32 mouse cellular contexts compared by ENCODE assay signal in genomic region chr9:55576571-55576970, GRCm38 (mm10). TPM values are rescaled to one million over a fixed set of nuclear protein-coding genes. Genes with fewer than 3 reads are reported as not detected.
DNase-seq lines count a peak whose midpoint lies in the region; ATAC-seq and TF ChIP-seq lines count a peak whose summit lies in the region.
"Had no signal": no experiment of that assay in that cellular context is flagged by ENCODE, and none has a peak within 500 bp of the region (broad histone marks: within the 10 kb centered on the region; RNA-seq: fewer than 3 reads in every experiment).

No protein-coding gene starts in this region.

- no peaks in the 10 kb centered on the region for H3K36me3 ChIP-seq in CH12.LX (replicated peaks in 1 of 2; ENCODE audit: control insufficient read depth in 1 of 2, insufficient read depth in 1 of 2, low read length in 1 of 2)
- no peaks in the 10 kb centered on the region for H3K36me3 ChIP-seq in liver, embryonic 12.5 days
- H3K36me3 ChIP-seq: forebrain, embryonic 10.5 days; hindbrain, embryonic 15.5 days; intestine, embryonic 15.5 days; limb, embryonic 13.5 days; liver, embryonic 13.5 days; neural tube, embryonic 12.5 days had no signal

- H3K4me3 ChIP-seq in CH12.LX (replicated peaks in 1 of 3; ENCODE audit: low read depth in 2 of 3, low read length in 2 of 3, poor library complexity in 1 of 3), result no peak overlapping the region
- no peak overlapping the region for H3K4me3 ChIP-seq in liver, embryonic 12.5 days
- H3K4me3 ChIP-seq: forebrain, embryonic 10.5 days; gastrocnemius, adult 2 months; hindbrain, embryonic 15.5 days; intestine, embryonic 15.5 days; layer of hippocampus, adult 2 months; limb, embryonic 13.5 days; liver, embryonic 13.5 days; neural tube, embryonic 12.5 days had no signal

- H3K9me3 ChIP-seq in CH12.LX (replicated peaks; ENCODE audit: low read length), result no peaks in the 10 kb centered on the region
- H3K9me3 ChIP-seq in liver, embryonic 12.5 days (replicated peaks), result no peaks in the 10 kb centered on the region
- H3K9me3 ChIP-seq: forebrain, embryonic 10.5 days; hindbrain, embryonic 15.5 days; intestine, embryonic 15.5 days; limb, embryonic 13.5 days; liver, embryonic 13.5 days; neural tube, embryonic 12.5 days had no signal

- no peak overlapping the region for H3K4me2 ChIP-seq in CH12.LX (ENCODE audit: insufficient read depth, low read depth, poor library complexity, severe bottlenecking)
- no peak overlapping the region for H3K4me2 ChIP-seq in liver, embryonic 12.5 days
- H3K4me2 ChIP-seq: heart, embryonic 11.5 days; hindbrain, embryonic 15.5 days; intestine, embryonic 15.5 days; limb, embryonic 13.5 days; liver, embryonic 13.5 days; neural tube, embryonic 12.5 days had no signal

- peaks cover 0 to 10% of the 10 kb centered on the region in 2 experiments; a peak in 2 of 4 replicates for H3K4me1 ChIP-seq in CH12.LX (ENCODE audit: control insufficient read depth in 1 of 2, insufficient read depth in 2 of 2)
- no peaks in the 10 kb centered on the region for H3K4me1 ChIP-seq in liver, embryonic 12.5 days
- H3K4me1 ChIP-seq: hindbrain, embryonic 15.5 days; limb, embryonic 13.5 days; neural tube, embryonic 12.5 days had no signal

- TF ChIP-seq POLR2A in CH12.LX (IDR thresholded peaks at IDR 0.05; ENCODE audit: low read depth, low read length), result no peak

- no peak for ATAC-seq in liver, embryonic 12.5 days
- ATAC-seq: intestine, embryonic 15.5 days had no signal

- no peak overlapping the region for H3K9ac ChIP-seq in CH12.LX (ENCODE audit: insufficient read depth, low read depth)
- H3K9ac ChIP-seq in liver, embryonic 12.5 days, result no peak overlapping the region
- H3K9ac ChIP-seq: hindbrain, embryonic 15.5 days; intestine, embryonic 15.5 days; limb, embryonic 13.5 days; liver, embryonic 13.5 days; neural tube, embryonic 12.5 days had no signal

- H3K79me2 ChIP-seq in CH12.LX (replicated peaks; ENCODE audit: control insufficient read depth, extremely low read depth, insufficient read depth, poor library complexity, severe bottlenecking), result no peaks in the 10 kb centered on the region

- TF ChIP-seq RAD21 in CH12.LX (IDR thresholded peaks at IDR 0.05; ENCODE audit: low read depth, low read length), result no peak

- H3K27me3 ChIP-seq in CH12.LX (replicated peaks), result no peaks in the 10 kb centered on the region
- H3K27me3 ChIP-seq in liver, embryonic 12.5 days (replicated peaks), result no peaks in the 10 kb centered on the region
- H3K27me3 ChIP-seq: hindbrain, embryonic 15.5 days; intestine, embryonic 15.5 days; limb, embryonic 13.5 days; liver, embryonic 13.5 days; neural tube, embryonic 12.5 days had no signal

- no peak overlapping the region for H3K27ac ChIP-seq in CH12.LX (ENCODE audit: insufficient read depth, low read depth)
- H3K27ac ChIP-seq in liver, embryonic 12.5 days, result no peak overlapping the region
- H3K27ac ChIP-seq: forebrain, embryonic 10.5 days; gastrocnemius, adult 2 months; hindbrain, embryonic 15.5 days; intestine, embryonic 15.5 days; layer of hippocampus, adult 2 months; limb, embryonic 13.5 days; liver, embryonic 13.5 days; neural tube, embryonic 12.5 days had no signal

- 54% methylated on average over 1 of the region's 1 CpGs for WGBS in liver, embryonic 12.5 days (ENCODE audit: insufficient replicate concordance)

- dilution Hi-C loops in CH12.LX (cut with MboI; ENCODE audit: extremely low pct_ligation_motif_present, extremely low pct_unique_long_range_greater_than_20kb, low sequenced_read_pairs), result no loop called here

- peak; percentile 69 for DNase-seq in heart, adult 11 months
- DNase-seq in heart, adult 9 months (ENCODE audit: low spot score in 2 of 2), result no peak
- peak; percentile 3 for DNase-seq in CH12.LX (ENCODE audit: extremely low read depth)
- DNase-seq in brain, adult 2 months (ENCODE audit: low read depth, low spot score), result peak; percentile 39
- DNase-seq in layer of hippocampus, postnatal 14 days (ENCODE audit: low spot score in 2 of 2), result peak; percentile 6 to 10
- DNase-seq in lung, postnatal 25 days (ENCODE audit: low spot score), result no peak
- DNase-seq: adrenal gland, postnatal 36 days; cerebellum, adult 11-12 months; cerebellum, postnatal 10 days; gastrocnemius, adult 2 months; kidney, adult 8-10 months; kidney, postnatal 10 days; liver, embryonic 13.5 days; lung, adult 2 months; lung, postnatal 14 days; midbrain, embryonic 14.5 days; thymus, adult 2 months; thymus, postnatal 4 days had no signal

- no peak for TF ChIP-seq CTCF in CH12.LX (conservative IDR thresholded peaks at IDR 0.05 in 1 of 2, IDR thresholded peaks at IDR 0.05 in 1 of 2; ENCODE audit: low read depth in 2 of 2, low read length in 2 of 2)

- TF ChIP-seq EP300 in CH12.LX (IDR thresholded peaks at IDR 0.05; ENCODE audit: low read length), result no peak

- in situ Hi-C loops in CH12.LX (cut with MboI; ENCODE audit: low pct_ligation_motif_present, low pct_unique_long_range_greater_than_20kb, low sequenced_read_pairs), result no loop called here

TF ChIP-seq in CH12.LX, 34 proteins besides CTCF, POLR2A, EP300 and RAD21:
- TF ChIP-seq GABPA (IDR thresholded peaks at IDR 0.05; ENCODE audit: insufficient replicate concordance, low read depth, low read length) (no peak), MAX (IDR thresholded peaks at IDR 0.05; ENCODE audit: low read length) (no peak), UBTF (IDR thresholded peaks at IDR 0.05; ENCODE audit: low read depth, low read length) (no peak), BHLHE40 (IDR thresholded peaks at IDR 0.05; ENCODE audit: low read depth, low read length) (no peak), CHD2 (IDR thresholded peaks at IDR 0.05; ENCODE audit: low read length) (no peak), SMC3 (IDR thresholded peaks at IDR 0.05; ENCODE audit: low read depth, low read length) (no peak), RCOR1 (conservative IDR thresholded peaks at IDR 0.05; ENCODE audit: low read depth, low read length) (no peak), CHD1 (IDR thresholded peaks at IDR 0.05; ENCODE audit: low read depth, low read length) (no peak), USF2 (conservative IDR thresholded peaks at IDR 0.05; ENCODE audit: low read depth, low read length) (no peak), TBP (conservative IDR thresholded peaks at IDR 0.05; ENCODE audit: low read depth, low read length) (no peak)
TF ChIP-seq in CH12.LX: peak in this region for 0.

RNA-seq across cellular contexts. Expression of gene Isl2, which starts 38.1 kb away (rescaled TPM):
- total RNA-seq in CH12.LX (2012; rRNA removed), result 0.25 and 0.47 TPM in 2 replicates
- total RNA-seq in CH12.LX (2014; rRNA removed), result 0.35 and 0.55 TPM in 2 replicates
- 0.56 and 0.68 TPM in 2 replicates for polyA plus RNA-seq in CH12.LX (2012; ENCODE audit: insufficient read length, low read depth)
- not detected for total RNA-seq in layer of hippocampus, postnatal 14 days (2021)
- polyA plus RNA-seq in liver, embryonic 12.5 days (2016; fragmentation: Nextera tagmentation; extraction: Ambion mirVana), result 0.50 and 1.3 TPM in 2 replicates
- total RNA-seq: adrenal gland, postnatal 36 days; gastrocnemius, adult 2 months; gastrocnemius, postnatal 4 days; hematopoietic stem cell, adult 5-6 weeks; layer of hippocampus, adult 2 months; left cerebral cortex, postnatal 14 days; megakaryocyte-erythroid progenitor cell, adult 5-6 weeks had no signal
- polyA plus RNA-seq: cortical plate, adult 2 months; heart, postnatal 0 days; lung, adult 2 months had no signal

Comparison
In these comparisons a context has a peak if more than half of its experiments do, and no peak if none do; other contexts are left out.
1. DNase-seq: peak in heart, adult 11 months (single experiment), CH12.LX (single experiment), brain, adult 2 months (single experiment) and layer of hippocampus, postnatal 14 days (2 of 2); none in heart, adult 9 months (0 of 2) and lung, postnatal 25 days (single experiment).